ENCODE assay signal across 16 mouse cellular contexts in the genomic region with DNA sequence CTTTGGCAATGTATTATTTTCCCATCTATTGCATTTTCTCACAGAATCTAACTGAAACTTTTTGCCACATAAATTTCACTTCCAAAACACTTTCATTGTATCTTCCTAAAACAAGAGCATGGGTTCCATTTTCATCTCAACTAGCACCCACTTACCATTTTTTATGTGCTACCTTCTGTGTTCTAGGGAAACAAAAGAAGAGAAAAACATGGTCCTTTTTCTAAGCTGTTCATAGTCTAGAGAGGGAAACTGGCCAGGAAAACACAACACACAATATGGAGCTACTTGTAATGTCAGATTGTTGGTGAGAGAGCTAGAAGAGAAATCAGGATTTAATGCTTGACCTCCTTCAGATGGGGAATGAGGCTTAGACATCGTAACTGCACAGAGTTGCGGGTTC.
"Had no signal": no experiment of that assay in that cellular context is flagged by ENCODE, and none has a peak within 500 bp of the region (broad histone marks: within the 10 kb centered on the region; RNA-seq: fewer than 3 reads in every experiment).

No protein-coding gene starts in this region.

- DNase-seq: left cerebral cortex, postnatal 4 days; liver; liver, embryonic 13.5 days; liver, postnatal 0 days; lung, adult 18-20 months; lung, adult 2 months; lung, embryonic 14.5 days; lung, postnatal 14 days; lung, postnatal 36 days; lung, postnatal 4 days; midbrain, embryonic 14.5 days had no signal

- ATAC-seq: liver, embryonic 12.5 days; liver, postnatal 0 days; lung, postnatal 0 days; midbrain, embryonic 13.5 days; midbrain, embryonic 15.5 days; midbrain, embryonic 16.5 days had no signal
